Mouse (Mus musculus) E14TG2a.4 (cell line): ENCODE measurements around the gene Mtfr1l.

Source experiments
- H3K27me3 ChIP-seq: 2 replicates; pipeline ENCODE4 v1.6.1; 2014; ENCODE audit warnings: low read length, control low read depth; ENCODE audit not compliant: insufficient read depth
- H3K36me3 ChIP-seq: 2 replicates; pipeline ENCODE4 v1.6.1; 2014; ENCODE audit warnings: low read length, control low read depth; ENCODE audit not compliant: insufficient read depth
- H3K4me1 ChIP-seq: replicated peaks from 2 replicates; pipeline ENCODE4 v1.6.1; 2014; ENCODE audit warnings: low read depth, low read length, control low read depth
- H3K4me3 ChIP-seq: replicated peaks from 2 replicates; pipeline ENCODE4 v1.5.1; 2014; ENCODE audit warnings: mild to moderate bottlenecking, low read length
- H3K9me3 ChIP-seq: 2 replicates; pipeline ENCODE4 v1.6.1; 2014; ENCODE audit warnings: low read length, control low read depth
- CTCF ChIP-seq: conservative IDR thresholded peaks from 2 replicates; pipeline ENCODE4 v1.5.1; 2014; ENCODE audit warnings: low read length
- NANOG ChIP-seq: IDR thresholded peaks from 2 replicates; pipeline ENCODE4 v1.6.1; 2014; ENCODE audit warnings: borderline replicate concordance, low read length, mixed read lengths
- POU5F1 ChIP-seq: IDR thresholded peaks from 2 replicates; pipeline ENCODE4 v1.6.1; 2014; ENCODE audit warnings: low read length, borderline replicate concordance

Gene Mtfr1l

DNA sequence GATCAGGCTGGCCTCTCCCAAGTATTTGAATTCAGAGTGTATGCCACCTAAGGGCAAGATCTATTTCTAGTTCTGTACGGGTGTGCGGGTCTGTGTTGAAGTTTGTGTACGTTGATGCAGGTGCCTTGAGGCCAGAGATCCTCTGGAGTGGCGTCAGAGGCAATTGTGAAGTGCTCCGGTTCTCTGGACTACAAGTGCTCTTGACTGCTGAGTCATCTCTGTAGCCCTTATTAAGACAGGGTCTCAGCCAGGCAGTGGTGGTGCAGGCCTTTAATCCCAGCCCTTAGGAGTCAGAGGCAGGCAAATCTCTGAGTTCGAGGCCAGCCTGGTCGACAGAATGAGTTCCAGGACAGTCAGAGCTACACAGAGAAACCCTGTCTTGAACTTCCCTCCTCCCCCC, 19.6 kb downstream of the Mtfr1l start:
- Histone ChIP-seq H3K9me3 (no peaks in the 10 kb centered on the region), H3K4me1 (peaks cover 61% of the 10 kb centered on the region), H3K36me3 (peaks cover 36% of the 10 kb centered on the region), H3K27me3 (no peaks in the 10 kb centered on the region), H3K4me3 (no peak overlapping the region)
- TF ChIP-seq NANOG, result no peak
- TF ChIP-seq POU5F1, result no peak
- no peak for TF ChIP-seq CTCF

DNA sequence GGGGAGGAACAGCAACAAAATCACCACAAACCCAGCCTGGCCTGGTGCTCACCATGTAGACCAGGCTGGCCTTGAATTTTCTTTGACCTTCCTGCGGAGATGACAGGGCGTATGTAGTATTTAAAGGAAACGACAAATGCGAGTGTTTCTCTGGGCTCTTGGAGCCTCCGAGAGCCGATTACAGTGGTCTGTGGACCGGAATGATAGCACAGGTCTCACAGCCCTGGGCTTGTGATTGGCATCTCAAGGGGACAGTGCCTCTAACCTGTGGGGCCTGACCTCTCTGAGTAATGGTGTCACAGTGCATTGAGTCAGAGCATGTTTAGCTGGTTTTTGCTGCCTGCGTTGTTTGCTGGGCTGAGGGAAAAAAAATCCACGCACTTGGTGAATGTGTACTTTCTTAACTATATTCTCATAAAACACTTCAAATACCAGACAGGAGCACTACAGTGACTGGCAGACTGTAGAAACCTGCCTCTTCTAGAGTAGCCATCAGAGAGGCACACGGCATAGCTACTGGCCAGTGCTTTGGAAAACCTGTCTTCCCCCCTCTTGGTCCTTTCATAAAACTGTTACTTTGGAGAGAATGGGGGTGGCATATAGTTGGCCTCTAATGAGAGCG, 20.8 kb downstream of the Mtfr1l start:
- H3K9me3 ChIP-seq, result no peaks in the 10 kb centered on the region
- peaks cover 29% of the 10 kb centered on the region for H3K36me3 ChIP-seq
- H3K27me3 ChIP-seq, result no peaks in the 10 kb centered on the region
- peaks cover 57% of the 10 kb centered on the region for H3K4me1 ChIP-seq
- no peak overlapping the region; the same call in 1 of the 2 replicates for H3K4me3 ChIP-seq
- TF ChIP-seq NANOG (no peak), CTCF (no peak), POU5F1 (no peak)

GRCm38 (mm10) chr4:134512798-134513197, 22.4 kb downstream of the Mtfr1l start:
- Histone ChIP-seq H3K27me3 (peaks cover 3% of the 10 kb centered on the region), H3K4me1 (peaks cover 54% of the 10 kb centered on the region), H3K9me3 (no peaks in the 10 kb centered on the region), H3K36me3 (peaks cover 18% of the 10 kb centered on the region), H3K4me3 (no peak overlapping the region)
- TF ChIP-seq NANOG (no peak), POU5F1 (no peak), CTCF (no peak)

DNA sequence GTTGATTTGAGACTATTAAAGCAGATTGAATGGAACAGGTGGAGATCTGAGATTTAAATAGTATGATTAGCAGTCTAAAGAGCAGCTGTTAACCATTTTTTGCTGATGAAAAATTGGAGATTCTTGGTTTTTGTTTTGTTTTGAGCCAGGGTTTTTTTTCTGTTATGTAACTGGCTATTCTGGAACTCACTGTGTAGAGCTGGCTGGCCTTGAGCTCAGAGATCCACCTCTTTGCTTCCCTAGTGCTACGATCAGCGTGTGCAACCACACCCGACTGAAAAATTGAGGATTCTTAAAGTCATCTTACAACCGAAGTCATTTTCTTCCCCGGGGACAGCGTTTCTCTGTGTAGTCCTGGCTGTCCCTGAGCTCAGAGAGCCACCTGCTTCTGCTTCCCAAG, 23.5 kb downstream of the Mtfr1l start:
- TF ChIP-seq CTCF (no peak), POU5F1 (no peak), NANOG (no peak)
- no peaks in the 10 kb centered on the region for H3K9me3 ChIP-seq
- peaks cover 56% of the 10 kb centered on the region for H3K4me1 ChIP-seq
- H3K4me3 ChIP-seq, result peak overlapping the region; percentile 87
- H3K27me3 ChIP-seq, result peaks cover 13% of the 10 kb centered on the region
- peaks cover 15% of the 10 kb centered on the region for H3K36me3 ChIP-seq

DNA sequence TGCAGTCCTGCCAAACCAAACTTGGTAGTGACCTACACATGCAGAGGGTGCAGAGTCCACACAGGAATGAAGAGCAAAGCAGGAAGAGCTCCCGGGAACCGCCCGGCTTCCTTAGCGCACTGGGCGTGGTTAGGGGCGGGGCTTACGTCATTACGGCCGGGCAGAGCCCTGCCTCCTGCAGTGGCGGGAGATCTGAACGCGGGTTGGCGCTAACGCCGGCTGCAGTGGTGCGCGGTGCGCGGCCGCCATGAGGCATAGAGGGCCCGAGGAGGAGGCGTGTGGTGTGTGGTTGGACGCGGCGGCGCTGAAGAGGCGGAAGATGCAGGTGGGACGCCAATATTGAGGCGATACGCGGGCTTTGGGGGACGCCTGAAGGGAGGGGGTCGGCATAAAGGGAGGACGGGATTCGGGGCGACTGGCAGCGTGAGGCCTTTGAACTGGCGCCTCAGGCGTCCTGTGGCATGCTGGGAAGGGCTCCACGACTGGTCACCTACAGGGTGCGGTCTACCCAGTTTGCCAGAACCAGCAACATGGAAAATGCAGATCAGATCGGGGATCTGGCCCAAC, 24.3 kb downstream of the Mtfr1l start, which contains the start of gene Aunip:
Gene Aunip (plus strand): TSS at position 155 of the 567 bp plus-strand sequence.
- Histone ChIP-seq H3K36me3 (peaks cover 15% of the 10 kb centered on the region), H3K9me3 (no peaks in the 10 kb centered on the region), H3K4me1 (peaks cover 56% of the 10 kb centered on the region), H3K4me3 (peak within 1 kb of the TSS; percentile 87), H3K27me3 (peaks cover 13% of the 10 kb centered on the region)
- TF ChIP-seq POU5F1 (no peak), CTCF (no peak), NANOG (no peak)

GRCm38 (mm10) chr4:134510396-134510795, 24.8 kb downstream of the Mtfr1l start:
- TF ChIP-seq POU5F1, result no peak
- no peak for TF ChIP-seq NANOG
- no peak for TF ChIP-seq CTCF
- Histone ChIP-seq H3K4me1 (peaks cover 51% of the 10 kb centered on the region), H3K36me3 (peaks cover 15% of the 10 kb centered on the region), H3K27me3 (peaks cover 13% of the 10 kb centered on the region), H3K4me3 (no peak overlapping the region), H3K9me3 (no peaks in the 10 kb centered on the region)

DNA sequence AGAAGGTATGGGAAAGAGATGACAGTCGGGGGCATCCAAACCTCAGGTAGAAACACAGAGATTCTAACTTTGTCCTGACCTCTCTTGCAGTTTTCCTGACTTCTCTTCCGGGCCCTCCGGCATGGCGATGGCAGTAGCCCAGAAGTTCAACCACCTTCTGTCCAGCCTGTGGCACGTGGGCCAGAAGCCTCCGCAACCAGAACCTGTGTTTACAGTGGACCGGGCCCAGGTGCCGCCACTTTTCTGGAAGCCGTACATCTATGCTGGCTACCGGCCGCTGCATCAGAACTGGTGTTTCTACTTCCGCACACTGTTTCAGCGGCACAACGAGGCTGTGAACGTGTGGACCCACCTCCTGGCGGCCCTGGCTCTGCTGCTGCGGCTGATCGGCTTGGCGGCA, 28.5 kb downstream of the Mtfr1l start:
- peak overlapping the region; percentile 68 for H3K4me3 ChIP-seq
- H3K4me1 ChIP-seq, result peaks cover 41% of the 10 kb centered on the region
- no peak for TF ChIP-seq POU5F1
- no peak for TF ChIP-seq NANOG
- TF ChIP-seq CTCF, result no peak
- no peaks in the 10 kb centered on the region for H3K36me3 ChIP-seq
- H3K9me3 ChIP-seq, result no peaks in the 10 kb centered on the region
- peaks cover 13% of the 10 kb centered on the region for H3K27me3 ChIP-seq

DNA sequence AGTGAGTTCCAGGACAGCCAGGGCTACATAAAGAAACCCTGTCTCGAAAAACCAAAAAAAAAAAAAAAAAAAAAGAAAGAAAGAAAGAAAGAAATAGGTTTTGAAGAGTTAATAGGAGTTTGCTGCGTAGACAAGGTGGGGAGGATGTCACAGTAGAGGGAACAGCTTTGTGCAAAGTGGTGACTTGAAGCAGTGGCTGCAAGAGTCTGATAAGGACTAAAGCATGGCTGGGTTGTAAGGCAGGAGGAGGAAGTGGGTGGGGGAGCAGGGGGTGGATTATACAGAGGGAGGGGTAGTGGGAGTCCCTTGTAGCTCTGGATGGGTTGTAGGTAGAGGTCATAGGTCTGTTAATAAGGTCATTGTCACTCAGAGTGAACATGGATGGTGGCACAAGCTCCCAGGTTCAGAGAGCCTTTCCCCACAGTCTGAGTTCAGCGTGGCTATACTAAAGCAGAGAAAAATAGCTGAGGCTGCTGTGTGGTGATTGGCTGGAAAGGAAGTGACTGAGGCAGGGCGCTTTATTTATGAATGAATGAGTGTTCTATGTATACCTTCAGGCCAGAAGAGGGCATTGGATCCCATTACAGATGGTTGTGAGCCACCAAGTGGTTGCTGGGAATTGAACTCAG, 29.1 kb downstream of the Mtfr1l start:
- Histone ChIP-seq H3K4me1 (peaks cover 44% of the 10 kb centered on the region), H3K4me3 (no peak overlapping the region), H3K9me3 (no peaks in the 10 kb centered on the region), H3K36me3 (no peaks in the 10 kb centered on the region), H3K27me3 (peaks cover 13% of the 10 kb centered on the region)
- TF ChIP-seq CTCF, result no peak
- no peak for TF ChIP-seq POU5F1
- no peak for TF ChIP-seq NANOG
